Mouse (Mus musculus) gastrocnemius, adult 2 months (tissue): ENCODE results near the gene Tinf2. TPM values are rescaled to one million over a fixed set of nuclear protein-coding genes. Genes with fewer than 3 reads are reported as not detected.
A peak's percentile ranks its signal among the peaks of the same experiment; 100 is the strongest.

Source experiments
- DNase-seq: peaks from one replicate; pipeline ENCODE4 v3.0.0; 2022
- H3K27ac ChIP-seq: fragments of 200-600 bp; 2 replicates; pipeline ENCODE4 v1.8.1; 2022; ENCODE audit warnings: mild to moderate bottlenecking
- H3K4me3 ChIP-seq: fragments of 200-600 bp; 2 replicates; pipeline ENCODE4 v1.8.1; 2022; ENCODE audit warnings: mild to moderate bottlenecking, moderate library complexity
- CTCF ChIP-seq: fragments of 200-600 bp; IDR thresholded peaks from 2 replicates; pipeline ENCODE4 v1.8.1; 2022; ENCODE audit warnings: antibody characterized with exemption, mild to moderate bottlenecking, moderate library complexity
- intact Hi-C: fragments of 180-260 bp; cut with DNase I; formaldehyde crosslinking; loops from one replicate; pipeline ENCODE4 v1.15.1; 2025
- total RNA-seq, 2 experiments: library from RNA; stranded (reverse); gene quantifications; 2 replicates each; pipeline ENCODE4 v1.2.3; 2021

The Tinf2 gene
- total RNA-seq, 2 experiments from 2014 or later = 10.4 to 13.1 TPM

DNA sequence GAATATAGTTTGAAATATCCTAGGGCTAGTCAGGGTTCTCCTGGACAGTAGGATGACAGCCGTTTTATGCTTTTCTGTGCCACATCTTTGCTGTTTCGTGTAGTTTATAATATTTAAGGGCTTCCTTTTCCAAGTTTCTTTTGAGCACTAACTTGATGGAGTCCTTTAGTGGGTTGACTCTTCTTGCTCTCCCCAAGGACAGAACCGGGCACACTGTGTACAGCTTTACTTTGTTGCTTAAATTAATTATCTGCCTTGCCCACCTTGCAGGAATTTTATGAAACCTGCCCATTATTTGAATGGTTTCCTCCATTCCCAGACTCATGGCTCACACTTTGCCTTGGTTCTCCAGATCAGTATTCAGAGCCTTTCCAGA, 486 bp upstream of the Tinf2 start:
- peak overlapping the region; percentile 88 for H3K27ac ChIP-seq

DNA sequence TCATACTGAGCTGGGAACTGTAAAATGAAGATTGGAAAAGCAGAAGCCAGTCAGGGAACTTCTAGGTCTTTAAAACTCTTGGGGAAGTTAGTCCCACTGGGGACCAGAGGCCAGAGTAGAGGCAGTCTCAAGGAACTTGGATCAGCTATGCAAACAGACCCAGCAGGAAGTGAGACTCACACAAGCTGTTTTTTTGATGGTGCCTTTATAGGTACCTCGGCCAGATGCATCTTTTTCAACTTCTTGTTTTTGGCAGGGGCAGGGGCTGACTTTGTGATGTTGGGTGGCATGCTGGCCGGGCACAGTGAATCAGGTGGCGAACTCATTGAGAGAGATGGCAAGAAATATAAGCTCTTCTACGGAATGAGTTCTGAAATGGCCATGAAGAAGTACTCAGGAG, 4.0 kb downstream of the Tinf2 start:
- intact Hi-C loops = no loop called here
- DNase-seq = no peak

More for the DNA sequence above, 486 bp upstream of the Tinf2 start:
- H3K4me3 ChIP-seq = peak overlapping the region; percentile 86
- DNase-seq = no peak
- intact Hi-C loops = loop anchor here (1.0 to 5.0 kb wide), 2 partner anchors 40 to 61 kb away; partner anchors contain the start of gene Rabggta
- TF ChIP-seq CTCF = no peak

DNA sequence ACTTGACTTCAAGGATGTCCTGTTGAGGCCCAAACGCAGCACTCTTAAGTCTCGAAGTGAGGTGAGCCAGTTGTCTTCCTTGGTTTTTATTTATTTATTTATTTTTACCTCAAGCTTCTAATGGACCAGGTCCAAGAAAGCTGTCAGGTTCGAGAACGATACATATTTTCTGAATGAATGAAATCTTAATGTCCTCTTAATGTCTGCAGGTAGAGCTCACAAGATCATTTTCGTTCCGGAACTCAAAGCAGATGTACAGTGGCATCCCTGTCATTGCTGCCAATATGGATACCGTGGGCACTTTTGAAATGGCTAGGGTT, 8.9 kb downstream of the Tinf2 start:
- DNase-seq = no peak
- Histone ChIP-seq H3K27ac (peak overlapping the region; percentile 97), H3K4me3 (peak overlapping the region; percentile 99)
- no peak for TF ChIP-seq CTCF
- intact Hi-C loops = no loop called here

More for the DNA sequence above, 4.0 kb downstream of the Tinf2 start:
- no peak for TF ChIP-seq CTCF
- H3K4me3 ChIP-seq = no peak overlapping the region
- H3K27ac ChIP-seq = no peak overlapping the region

DNA sequence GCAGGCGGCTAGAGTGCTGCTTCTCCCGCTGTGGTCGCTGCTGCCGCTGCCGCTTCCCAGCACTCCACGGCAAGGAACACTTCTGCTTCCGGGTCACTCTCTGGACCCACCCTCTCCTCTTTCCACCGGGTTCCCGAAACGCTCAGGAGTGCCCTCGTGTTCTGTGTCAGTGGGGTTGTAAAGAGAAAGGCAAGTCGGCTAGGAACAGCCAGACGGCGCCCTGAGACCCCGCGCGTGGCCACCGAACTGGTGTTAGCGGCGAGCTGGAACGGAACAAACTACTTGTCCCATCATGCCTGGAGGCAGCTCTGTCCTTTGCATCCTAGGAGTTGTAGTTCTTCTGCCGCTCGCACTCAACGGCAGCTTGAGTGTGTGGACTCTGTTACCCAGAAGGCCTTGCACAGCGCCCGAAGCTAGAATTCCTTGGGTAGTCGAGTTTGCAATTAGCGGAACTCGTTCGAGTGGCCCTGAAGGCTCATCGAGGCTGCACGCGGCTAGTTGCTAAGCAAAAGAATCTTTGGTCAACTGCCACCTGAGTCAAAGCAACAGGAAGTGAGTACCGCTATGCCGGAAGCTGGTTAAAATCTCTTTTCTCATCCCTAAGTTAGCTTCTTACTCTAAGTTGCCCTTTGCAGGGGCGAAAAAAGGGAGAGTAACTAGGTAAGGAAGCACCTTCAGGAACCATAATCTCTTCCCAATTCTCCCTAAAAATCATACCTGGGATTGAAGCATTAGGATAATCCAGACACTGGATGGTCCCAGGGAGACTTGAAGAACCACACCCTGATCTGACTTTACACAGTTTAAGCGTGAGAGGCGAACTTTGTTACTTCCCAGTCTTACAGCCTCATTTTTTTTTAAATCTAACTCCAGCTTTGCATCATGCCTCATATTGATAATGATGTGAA, 9.5 kb downstream of the Tinf2 start, which contains the start of the genes Gmpr2 and Nedd8:
Gene Gmpr2, plus strand, starts transcription at position 109 of the 908 bp plus-strand sequence.
Gene Nedd8, minus strand, starts transcription at position 292 of the 908 bp plus-strand sequence.
- Histone ChIP-seq H3K27ac (peak within 1 kb of the TSS; percentile 97), H3K4me3 (peak within 1 kb of the TSS; percentile 99)
- intact Hi-C loops = loop anchor here (1.0 kb wide), 1 partner anchor 81 kb away; the partner anchor contains the start of genes Psme2 and Rnf31
- DNase-seq = peak; percentile 90
- TF ChIP-seq CTCF = no peak

DNA sequence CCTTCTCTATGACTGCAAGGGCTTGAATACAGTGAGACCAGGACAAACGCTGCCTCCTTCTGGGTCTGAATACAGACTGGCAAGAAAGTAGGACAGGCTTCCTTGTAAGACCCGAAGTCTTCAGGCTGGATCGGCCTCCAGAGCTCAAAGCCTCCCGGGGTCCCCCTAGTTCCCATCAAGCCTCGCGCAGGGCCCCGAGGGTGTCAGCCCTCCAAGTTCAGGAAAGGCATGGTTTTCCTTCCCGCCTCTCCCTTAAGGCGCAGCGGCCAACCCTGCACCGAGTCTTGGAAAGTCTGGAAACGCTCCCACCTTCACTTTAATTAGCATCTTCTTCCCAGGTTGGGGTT, 10.2 kb downstream of the Tinf2 start:
- H3K4me3 ChIP-seq = peak overlapping the region; percentile 99
- intact Hi-C loops = loop anchor here (1.0 kb wide), 1 partner anchor 80 kb away; the partner anchor contains the start of genes Psme2 and Rnf31
- no peak for DNase-seq
- peak overlapping the region; percentile 97 for H3K27ac ChIP-seq
- TF ChIP-seq CTCF = no peak

DNA sequence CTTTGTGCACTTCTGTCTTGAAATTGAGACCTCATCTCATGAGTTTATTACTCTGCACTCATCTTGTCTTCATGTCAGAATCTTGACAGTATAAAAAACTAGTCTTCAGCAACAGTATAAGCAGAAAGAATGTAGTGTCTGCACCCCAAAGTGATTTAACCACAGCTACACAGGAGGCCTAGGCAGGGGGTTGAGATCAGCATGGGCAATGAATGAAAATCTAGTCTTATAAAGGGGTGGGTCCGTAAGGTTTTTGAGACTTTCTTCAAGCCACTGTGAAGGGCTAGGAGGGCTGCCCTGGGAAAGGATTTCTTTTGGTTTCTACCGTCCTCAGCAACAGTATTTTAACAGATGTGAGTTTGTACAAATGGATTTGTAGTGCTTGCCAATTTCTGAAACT, 21.0 kb downstream of the Tinf2 start:
- no peak for DNase-seq
- peak overlapping the region; percentile 83 for H3K27ac ChIP-seq
- TF ChIP-seq CTCF = no peak
- intact Hi-C loops = no loop called here
- H3K4me3 ChIP-seq = peak overlapping the region; percentile 77

DNA sequence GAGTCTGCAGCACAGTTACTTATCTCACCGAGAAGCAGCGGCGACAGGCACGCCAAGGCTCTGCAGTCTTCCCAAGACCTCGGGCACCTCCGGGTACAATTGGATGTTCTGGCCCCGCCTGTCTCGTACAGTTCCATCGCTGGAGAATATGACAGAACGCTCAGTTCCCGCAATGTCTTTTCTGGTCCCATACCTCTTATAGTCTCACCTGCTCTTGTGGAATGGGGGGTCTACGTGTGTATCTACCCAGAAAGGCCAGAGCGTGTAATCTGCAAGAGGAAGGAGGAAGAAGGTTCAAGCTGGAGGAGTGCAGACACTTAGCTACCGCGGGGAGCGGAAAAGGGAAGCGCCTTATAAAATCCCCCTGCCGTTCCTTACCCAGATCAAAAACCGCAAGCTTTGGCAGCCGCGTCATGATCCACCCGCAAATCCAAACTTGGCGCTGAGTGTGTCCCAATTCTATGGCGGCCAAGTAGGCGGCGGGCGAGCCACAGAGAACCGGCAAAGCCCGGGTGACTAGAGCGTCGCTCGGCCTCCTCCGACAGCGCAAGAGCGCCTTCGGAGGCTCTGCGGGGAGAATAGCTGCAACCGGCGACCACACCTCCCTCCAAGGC, 21.6 kb downstream of the Tinf2 start, which contains the start of gene Mdp1:
Gene Mdp1, minus strand, starts transcription at position 549 of the 614 bp plus-strand sequence.
- Histone ChIP-seq H3K27ac (peak within 1 kb of the TSS; percentile 83), H3K4me3 (peak within 1 kb of the TSS; percentile 77)
- peak; percentile 87 for DNase-seq
- TF ChIP-seq CTCF = peak; percentile 70
- intact Hi-C loops = no loop called here

DNA sequence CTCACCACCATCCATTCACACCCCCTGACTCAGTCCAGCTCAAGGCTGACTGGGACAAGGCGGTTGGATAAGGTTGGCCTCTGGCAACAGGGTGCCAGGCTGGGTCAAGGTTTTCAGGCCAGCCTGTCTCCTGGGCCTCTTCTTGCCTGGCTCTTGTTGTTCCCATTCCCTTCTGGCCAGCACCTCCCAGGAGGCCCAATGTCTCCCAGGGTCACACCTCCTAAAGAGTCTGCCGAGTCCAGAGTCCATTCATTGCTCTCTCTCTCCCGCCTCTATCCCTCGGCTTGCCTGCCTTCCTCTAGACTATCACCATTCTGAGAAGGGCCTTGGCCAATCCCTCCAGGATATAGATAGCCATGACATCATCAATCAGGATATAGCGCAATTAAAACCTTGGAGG, 23.6 kb downstream of the Tinf2 start:
- intact Hi-C loops = no loop called here
- Histone ChIP-seq H3K4me3 (no peak overlapping the region), H3K27ac (no peak overlapping the region; the same call in 1 of the 2 replicates)
- no peak for TF ChIP-seq CTCF
- DNase-seq = no peak

DNA sequence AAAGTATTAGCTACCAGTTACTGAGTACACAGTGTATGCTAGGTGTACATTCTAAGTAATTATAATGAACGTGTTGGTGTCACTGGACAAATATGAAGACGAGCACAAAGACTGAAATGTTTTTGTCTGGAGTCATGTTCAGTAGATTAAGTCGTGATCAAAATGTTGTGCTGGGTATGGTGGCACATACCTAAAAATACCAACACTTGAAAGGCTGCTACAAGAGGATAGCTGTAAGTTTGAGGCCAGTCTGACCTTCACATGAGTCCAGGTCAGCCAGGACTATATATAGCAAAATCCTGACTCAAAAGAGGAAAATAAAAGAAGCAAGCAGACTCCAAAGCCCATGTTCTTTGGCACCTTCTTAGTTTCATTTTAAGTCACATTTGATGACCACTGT, 24.7 kb downstream of the Tinf2 start:
- intact Hi-C loops = no loop called here
- no peak for DNase-seq
- no peak overlapping the region for H3K4me3 ChIP-seq
- H3K27ac ChIP-seq = peak overlapping the region; percentile 43; the same call in 1 of the 2 replicates
- no peak for TF ChIP-seq CTCF

DNA sequence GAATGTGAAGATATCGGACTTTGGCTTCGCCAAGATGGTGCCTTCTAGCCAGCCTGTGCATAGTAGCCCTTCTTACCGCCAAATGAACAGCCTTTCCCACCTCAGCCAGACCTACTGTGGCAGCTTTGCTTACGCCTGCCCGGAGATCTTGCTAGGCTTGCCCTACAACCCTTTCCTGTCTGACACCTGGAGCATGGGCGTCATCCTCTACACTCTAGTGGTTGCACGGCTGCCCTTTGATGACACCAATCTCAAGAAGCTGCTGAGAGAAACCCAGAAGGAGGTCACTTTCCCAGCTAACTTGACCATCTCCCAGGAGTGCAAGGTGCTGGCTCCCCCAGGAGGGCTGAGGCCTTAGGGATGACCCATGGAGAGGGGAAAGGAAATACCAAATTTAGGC, 30.1 kb downstream of the Tinf2 start:
- intact Hi-C loops = no loop called here
- no peak overlapping the region for H3K4me3 ChIP-seq
- no peak overlapping the region for H3K27ac ChIP-seq
- no peak for DNase-seq
- TF ChIP-seq CTCF = no peak

DNA sequence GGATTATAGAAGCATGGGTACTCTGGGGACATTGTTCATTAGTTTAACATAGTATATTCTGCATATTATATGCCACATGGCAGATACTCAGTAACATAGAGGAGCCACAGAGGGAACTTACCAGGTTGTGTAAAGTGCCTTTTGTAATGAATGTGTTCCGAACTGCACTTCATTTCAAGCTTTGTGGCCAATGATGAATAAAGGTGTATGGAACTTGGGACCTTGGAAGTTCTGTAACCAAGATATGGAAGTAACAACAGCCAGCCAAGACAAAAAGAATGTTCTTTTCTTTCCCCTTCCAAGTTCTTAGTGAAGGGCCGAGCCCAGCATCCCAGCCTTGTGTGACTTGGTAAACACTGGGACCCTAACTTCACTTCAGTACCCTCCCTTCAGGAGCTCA, 31.7 kb downstream of the Tinf2 start, which contains the start of gene Tssk4:
Gene Tssk4, plus strand, starts transcription at position 301 of the 400 bp plus-strand sequence.
- no peak for TF ChIP-seq CTCF
- no peak within 1 kb of the TSS for H3K27ac ChIP-seq
- no peak for DNase-seq
- intact Hi-C loops = no loop called here
- H3K4me3 ChIP-seq = no peak within 1 kb of the TSS

DNA sequence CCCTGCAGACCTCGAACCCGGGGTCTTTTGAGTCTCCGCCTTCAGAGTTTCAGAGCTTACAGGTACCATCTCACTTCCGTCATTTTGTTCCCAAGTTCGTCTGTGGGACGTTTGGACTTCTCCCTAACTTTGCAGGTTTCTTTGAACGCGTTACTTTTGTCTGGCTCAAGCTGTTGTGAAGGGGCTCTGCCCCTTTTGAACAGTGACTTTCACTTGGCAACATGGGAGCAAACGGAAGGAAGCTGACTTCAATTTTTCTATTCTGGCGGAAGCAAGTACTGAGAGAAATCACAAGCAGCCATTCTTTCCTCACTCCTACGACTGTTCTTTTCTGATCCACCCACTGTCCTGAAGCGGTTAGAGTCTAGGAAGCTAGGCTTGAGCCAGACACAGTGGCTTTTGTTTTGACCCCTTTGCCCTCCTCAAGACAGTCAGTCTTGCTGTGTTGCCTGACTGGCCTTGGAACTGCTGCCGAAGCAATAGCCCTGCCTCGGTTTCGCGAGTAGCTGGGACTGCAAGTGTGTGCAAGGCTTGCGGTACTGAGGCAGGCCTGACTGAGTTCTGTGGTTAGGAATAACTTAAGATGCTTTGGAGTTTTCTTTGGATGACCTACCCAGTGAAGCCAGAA, 37.2 kb downstream of the Tinf2 start:
- intact Hi-C loops = no loop called here
- TF ChIP-seq CTCF = no peak
- Histone ChIP-seq H3K27ac (peak overlapping the region; percentile 100), H3K4me3 (peak overlapping the region; percentile 94)
- DNase-seq = no peak
